Mouse (Mus musculus): Measurements from ENCODE around the gene Nthl1.

DNA sequence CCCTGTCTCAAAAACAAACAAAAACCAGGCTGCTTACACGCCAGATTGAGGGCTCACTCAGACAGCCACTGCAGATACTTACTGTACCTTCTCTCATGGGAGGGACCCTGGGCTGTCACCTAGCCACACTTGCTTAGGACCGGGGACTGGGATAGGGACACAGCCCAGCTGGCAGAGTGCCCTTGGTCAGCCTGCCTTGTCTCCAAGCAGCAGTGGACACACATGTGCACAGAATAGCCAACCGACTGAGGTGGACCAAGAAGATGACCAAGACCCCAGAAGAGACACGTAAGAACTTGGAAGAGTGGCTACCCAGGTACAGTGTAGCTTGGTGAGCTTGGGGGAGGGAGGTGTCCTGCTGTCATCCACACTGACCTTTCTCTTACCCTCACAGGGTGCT lies 5.7 kb downstream of the Nthl1 start:
- TF ChIP-seq CTCF (IDR thresholded peaks at IDR 0.05; ENCODE audit: low read depth) (no peak), EP300 (IDR thresholded peaks at IDR 0.05; ENCODE audit: low read depth) (no peak)
